Mouse (Mus musculus): Measurements from ENCODE around the gene Gm20661. TPM values are rescaled to one million over a fixed set of nuclear protein-coding genes. Genes with fewer than 3 reads are reported as not detected.
A peak's percentile ranks its signal among the peaks of the same experiment; 100 is the strongest.

The Gm20661 gene
- polyA plus RNA-seq, 1 experiment from 2014 or later, result 0.69 TPM

DNA sequence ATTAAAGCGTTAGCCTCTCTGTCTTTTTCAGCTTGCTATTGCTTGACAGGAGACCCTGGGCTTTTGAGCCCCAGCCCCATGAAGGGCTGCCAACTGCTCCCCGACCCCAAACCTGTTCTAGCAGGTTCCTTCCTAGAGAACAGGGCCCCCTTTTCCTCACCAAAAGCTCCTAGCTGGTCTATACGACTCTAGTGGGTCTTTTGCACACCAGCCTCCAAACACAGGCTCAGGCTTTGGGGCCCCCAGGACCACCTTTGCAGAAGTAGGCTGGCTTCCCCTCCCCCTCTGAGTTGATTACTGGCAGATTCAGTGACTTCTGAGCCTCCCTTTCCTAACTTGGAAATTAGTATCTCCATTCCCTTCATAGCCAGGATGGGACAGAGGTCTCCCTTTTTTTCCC lies 46.0 kb upstream of the Gm20661 start:
- no peak overlapping the region; the same call in 1 of the 2 replicates for H3K4me2 ChIP-seq (replicated peaks; ENCODE audit: low read depth)
- no peak overlapping the region for H3K27ac ChIP-seq (replicated peaks)
- no peak for TF ChIP-seq EP300 (optimal IDR thresholded peaks at IDR 0.05)
- no peak for TF ChIP-seq CTCF (IDR thresholded peaks at IDR 0.05; ENCODE audit: low read depth)
- no peaks in the 10 kb centered on the region for H3K27me3 ChIP-seq (ENCODE audit: control insufficient read depth, insufficient read depth, low read length)
- ATAC-seq (ENCODE audit: low FRiP score, low TSS enrichment) (no peak), DNase-seq (ENCODE audit: low spot score) (no peak)
- no peaks in the 10 kb centered on the region for H3K9me3 ChIP-seq (ENCODE audit: control insufficient read depth, low read length)
- WGBS, result 40% methylated on average over 3 of the region's 3 CpGs
- no peaks in the 10 kb centered on the region for H3K36me3 ChIP-seq (ENCODE audit: control insufficient read depth, insufficient read depth, low read length)
- no peak overlapping the region for H3K9ac ChIP-seq (ENCODE audit: low read length)
- no peak overlapping the region for H3K4me3 ChIP-seq (ENCODE audit: low read depth, low read length)
- peaks cover 4% of the 10 kb centered on the region; the same call in 1 of the 2 replicates for H3K4me1 ChIP-seq (replicated peaks; ENCODE audit: control insufficient read depth, insufficient read depth)

GRCm38 (mm10) chr9:107947241-107948194 lies 35.3 kb upstream of the Gm20661 start:
- no peak overlapping the region for H3K4me3 ChIP-seq (ENCODE audit: low read depth, low read length)
- no peaks in the 10 kb centered on the region for H3K27me3 ChIP-seq (ENCODE audit: control insufficient read depth, insufficient read depth, low read length)
- H3K36me3 ChIP-seq (ENCODE audit: control insufficient read depth, insufficient read depth, low read length), result no peaks in the 10 kb centered on the region
- H3K9me3 ChIP-seq (ENCODE audit: control insufficient read depth, low read length), result no peaks in the 10 kb centered on the region
- no peak for ATAC-seq (ENCODE audit: low FRiP score, low TSS enrichment)
- H3K9ac ChIP-seq (ENCODE audit: low read length), result no peak overlapping the region
- no peak overlapping the region for H3K27ac ChIP-seq (replicated peaks)
- DNase-seq (ENCODE audit: low spot score), result no peak
- WGBS, result 83% methylated on average over 31 of the region's 31 CpGs
- no peak overlapping the region for H3K4me2 ChIP-seq (replicated peaks; ENCODE audit: low read depth)
- TF ChIP-seq EP300 (optimal IDR thresholded peaks at IDR 0.05), result no peak
- TF ChIP-seq CTCF (IDR thresholded peaks at IDR 0.05; ENCODE audit: low read depth), result no peak
- no peaks in the 10 kb centered on the region for H3K4me1 ChIP-seq (replicated peaks; ENCODE audit: control insufficient read depth, insufficient read depth)

DNA sequence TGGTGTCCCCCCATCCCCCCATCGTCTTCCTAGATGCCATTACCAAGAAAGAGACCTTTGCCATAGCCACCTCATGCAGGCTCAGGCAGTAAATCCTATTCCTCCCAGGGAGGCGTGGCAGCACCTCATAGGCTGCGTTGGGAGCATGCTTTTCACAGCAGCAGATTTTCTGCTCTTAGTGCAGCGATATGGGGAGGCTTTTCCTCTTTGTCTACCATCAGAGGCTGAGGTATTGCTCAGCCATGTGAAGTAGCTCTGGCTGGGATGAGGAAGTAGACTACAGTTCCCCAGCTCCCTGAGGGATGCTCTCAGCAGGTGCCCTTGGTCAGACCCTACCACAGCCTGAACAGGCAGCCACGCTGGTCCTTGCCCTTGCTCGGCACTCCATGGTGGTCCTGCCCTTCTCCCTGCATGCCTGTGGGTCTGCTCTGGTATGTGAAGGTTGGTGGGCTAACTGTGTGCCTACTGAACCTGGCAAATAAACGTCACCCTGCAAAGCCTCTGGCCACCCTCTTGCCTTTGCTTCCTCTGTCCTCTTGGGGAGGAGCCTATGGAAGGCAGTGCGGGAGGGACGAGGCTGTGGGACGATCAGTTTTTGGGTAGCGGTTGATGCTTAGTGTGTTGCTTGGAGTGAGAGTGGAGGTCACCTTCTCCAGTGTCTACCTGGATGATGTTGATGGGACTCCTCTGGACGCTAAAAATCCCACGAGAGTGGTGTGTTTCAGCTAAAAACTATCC lies 33.5 kb upstream of the Gm20661 start:
- no peaks in the 10 kb centered on the region for H3K27me3 ChIP-seq (ENCODE audit: control insufficient read depth, insufficient read depth, low read length)
- DNase-seq (ENCODE audit: low spot score) (no peak), ATAC-seq (ENCODE audit: low FRiP score, low TSS enrichment) (no peak)
- 77% methylated on average over 13 of the region's 13 CpGs for WGBS
- no peak for TF ChIP-seq CTCF (IDR thresholded peaks at IDR 0.05; ENCODE audit: low read depth)
- no peak for TF ChIP-seq EP300 (optimal IDR thresholded peaks at IDR 0.05)
- H3K36me3 ChIP-seq (ENCODE audit: control insufficient read depth, insufficient read depth, low read length), result no peaks in the 10 kb centered on the region
- H3K9me3 ChIP-seq (ENCODE audit: control insufficient read depth, low read length), result no peaks in the 10 kb centered on the region
- H3K4me3 ChIP-seq (ENCODE audit: low read depth, low read length), result no peak overlapping the region
- H3K4me2 ChIP-seq (replicated peaks; ENCODE audit: low read depth), result no peak overlapping the region
- H3K9ac ChIP-seq (ENCODE audit: low read length), result no peak overlapping the region
- H3K27ac ChIP-seq (replicated peaks), result no peak overlapping the region
- no peaks in the 10 kb centered on the region for H3K4me1 ChIP-seq (replicated peaks; ENCODE audit: control insufficient read depth, insufficient read depth)

- 92% methylated on average over 10 of the region's 10 CpGs for WGBS
- peak within 1 kb of the TSS; percentile 66 for H3K4me3 ChIP-seq (ENCODE audit: low read depth, low read length)
- no peaks in the 10 kb centered on the region for H3K4me1 ChIP-seq (replicated peaks; ENCODE audit: control insufficient read depth, insufficient read depth)
- no peaks in the 10 kb centered on the region for H3K36me3 ChIP-seq (ENCODE audit: control insufficient read depth, insufficient read depth, low read length)
- no peaks in the 10 kb centered on the region for H3K9me3 ChIP-seq (ENCODE audit: control insufficient read depth, low read length)
- H3K9ac ChIP-seq (ENCODE audit: low read length), result peak within 1 kb of the TSS; percentile 67
- no peaks in the 10 kb centered on the region for H3K27me3 ChIP-seq (ENCODE audit: control insufficient read depth, insufficient read depth, low read length)
- ATAC-seq (ENCODE audit: low FRiP score, low TSS enrichment) (no peak), DNase-seq (ENCODE audit: low spot score) (no peak)
- no peak for TF ChIP-seq EP300 (optimal IDR thresholded peaks at IDR 0.05)
- no peak for TF ChIP-seq CTCF (IDR thresholded peaks at IDR 0.05; ENCODE audit: low read depth)
- H3K4me2 ChIP-seq (replicated peaks; ENCODE audit: low read depth), result peak within 1 kb of the TSS; percentile 76
- H3K27ac ChIP-seq (replicated peaks), result peak within 1 kb of the TSS; percentile 67
Observed at GRCm38 (mm10) chr9:107949922-107950235, 33.0 kb upstream of the Gm20661 start, which contains the start of gene Traip. Gene Traip, plus strand, starts transcription at chr9:107950136.

GRCm38 (mm10) chr9:107950460-107951355 lies 32.1 kb upstream of the Gm20661 start:
- TF ChIP-seq CTCF (IDR thresholded peaks at IDR 0.05; ENCODE audit: low read depth) (no peak), EP300 (optimal IDR thresholded peaks at IDR 0.05) (no peak)
- no peaks in the 10 kb centered on the region for H3K36me3 ChIP-seq (ENCODE audit: control insufficient read depth, insufficient read depth, low read length)
- H3K9ac ChIP-seq (ENCODE audit: low read length), result peak overlapping the region; percentile 67
- H3K4me3 ChIP-seq (ENCODE audit: low read depth, low read length), result peak overlapping the region; percentile 66
- WGBS, result 11% methylated on average over 45 of the region's 45 CpGs
- peak overlapping the region; percentile 76 for H3K4me2 ChIP-seq (replicated peaks; ENCODE audit: low read depth)
- DNase-seq (ENCODE audit: low spot score) (peak; percentile 92), ATAC-seq (ENCODE audit: low FRiP score, low TSS enrichment) (peak; percentile 94)
- H3K4me1 ChIP-seq (replicated peaks; ENCODE audit: control insufficient read depth, insufficient read depth), result no peaks in the 10 kb centered on the region
- no peaks in the 10 kb centered on the region for H3K9me3 ChIP-seq (ENCODE audit: control insufficient read depth, low read length)
- peak overlapping the region; percentile 67 for H3K27ac ChIP-seq (replicated peaks)
- no peaks in the 10 kb centered on the region for H3K27me3 ChIP-seq (ENCODE audit: control insufficient read depth, insufficient read depth, low read length)

Data from stomach, postnatal 0 days (tissue).